Mouse (Mus musculus) ES-E14 (cell line): Measurements from ENCODE around the gene Alad.

ENCODE experiments used
- CHD2 ChIP-seq: IDR thresholded peaks from 2 replicates; pipeline ENCODE4 v1.6.1; 2014; ENCODE audit warnings: mild to moderate bottlenecking, low read depth, low read length, inconsistent platforms
- HCFC1 ChIP-seq: IDR thresholded peaks from 2 replicates; pipeline ENCODE4 v1.6.1; 2012; ENCODE audit warnings: low read length, inconsistent platforms, borderline replicate concordance; ENCODE audit not compliant: insufficient read depth
- MAFK ChIP-seq: IDR thresholded peaks from 2 replicates; pipeline ENCODE4 v1.6.1; 2014; ENCODE audit warnings: mild to moderate bottlenecking, low read depth, low read length, inconsistent platforms; ENCODE audit not compliant: insufficient read depth
- ZC3H11A ChIP-seq: IDR thresholded peaks from 2 replicates; pipeline ENCODE4 v1.6.1; 2012; ENCODE audit warnings: low read depth, mild to moderate bottlenecking, inconsistent platforms, low read length, borderline replicate concordance
- ZNF384 ChIP-seq: IDR thresholded peaks from 2 replicates; pipeline ENCODE4 v1.6.1; 2012; ENCODE audit warnings: low read depth, low read length, inconsistent platforms

DNA sequence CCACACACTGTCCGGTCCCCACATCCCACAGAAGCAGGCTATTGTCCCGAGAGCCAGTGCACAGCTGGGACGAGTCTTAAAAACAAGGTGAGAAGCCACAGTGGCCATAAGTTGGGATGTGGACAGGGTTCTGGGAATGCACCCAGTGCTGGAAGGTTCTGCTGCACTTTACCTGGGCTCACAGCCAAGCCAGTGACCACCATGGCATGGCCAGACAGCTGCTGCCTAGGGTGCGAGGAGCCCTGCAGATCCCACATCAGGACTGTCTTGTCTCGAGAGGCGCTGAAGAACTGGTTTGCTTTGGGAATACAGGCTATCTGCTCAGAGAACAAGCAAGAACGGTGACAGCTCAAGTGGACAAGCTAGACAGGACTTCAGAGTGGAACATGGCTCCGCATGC, 59.4 kb downstream of the Alad start:
- TF ChIP-seq ZNF384 (no peak), MAFK (no peak), HCFC1 (no peak), ZC3H11A (no peak), CHD2 (no peak)
